Mouse (Mus musculus): ENCODE results near the gene Ltbr.

The Ltbr gene

DNA sequence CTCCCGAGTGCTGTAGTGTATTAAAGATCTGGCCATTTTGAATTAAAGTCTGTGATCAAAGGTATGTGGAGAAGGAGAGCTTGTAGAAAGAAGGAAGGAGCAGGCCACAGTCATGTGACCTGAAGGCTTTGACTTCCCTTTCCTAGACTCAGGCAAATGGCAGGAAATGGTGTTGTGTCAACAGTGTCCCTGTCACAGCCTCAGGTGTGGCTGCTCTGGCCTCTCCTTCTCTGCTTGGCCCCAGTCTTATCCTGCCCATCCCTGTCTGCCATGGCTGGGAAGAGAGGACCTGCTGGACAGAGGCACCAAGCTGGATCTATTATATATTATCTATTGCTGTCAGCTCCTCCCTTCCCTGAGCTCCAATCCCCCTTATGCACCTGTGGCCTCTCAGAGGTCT is 31.9 kb upstream of the Ltbr start:
- in situ Hi-C loops (cut with MboI), result no loop called here

DNA sequence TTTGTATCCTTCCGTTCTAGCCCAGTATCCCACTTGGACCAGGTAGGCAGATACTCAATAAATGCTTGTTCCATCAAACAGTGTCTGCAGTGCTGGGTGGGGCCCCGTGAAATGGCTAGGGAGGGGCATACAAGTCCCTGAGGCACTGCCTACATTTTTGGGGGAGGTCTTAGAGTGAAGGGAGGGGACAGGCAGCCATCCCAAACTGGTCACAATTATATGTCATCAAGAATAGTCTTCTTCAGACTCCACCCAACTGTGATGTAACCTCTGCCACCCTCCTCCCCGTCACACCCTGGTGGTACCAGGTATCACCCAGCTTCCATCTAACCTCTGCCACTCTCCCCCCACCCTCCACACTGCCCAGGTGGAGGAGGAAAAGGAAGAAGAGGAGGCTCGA is 31.2 kb upstream of the Ltbr start:
- in situ Hi-C loops (cut with MboI), result no loop called here

DNA sequence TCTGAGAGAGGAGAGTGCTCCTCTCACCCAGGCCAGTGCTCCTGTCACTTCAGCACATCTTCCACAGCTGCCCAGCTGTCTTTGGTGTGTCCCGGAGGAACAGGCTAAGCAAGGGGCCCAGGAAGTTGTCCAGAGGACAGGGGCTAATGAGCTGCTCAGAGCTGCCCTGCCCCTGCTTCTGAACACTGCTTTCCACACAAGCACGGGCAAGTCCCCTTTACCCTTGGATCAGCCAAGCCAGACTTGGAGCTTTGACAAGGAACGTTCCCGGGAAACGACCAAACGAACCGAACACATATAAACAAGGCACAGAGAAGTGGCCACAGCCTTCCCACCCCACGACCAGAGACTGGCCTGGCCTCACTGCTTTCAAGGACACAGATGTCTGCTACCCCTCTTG is 30.4 kb upstream of the Ltbr start:
- in situ Hi-C loops (cut with MboI), result no loop called here

DNA sequence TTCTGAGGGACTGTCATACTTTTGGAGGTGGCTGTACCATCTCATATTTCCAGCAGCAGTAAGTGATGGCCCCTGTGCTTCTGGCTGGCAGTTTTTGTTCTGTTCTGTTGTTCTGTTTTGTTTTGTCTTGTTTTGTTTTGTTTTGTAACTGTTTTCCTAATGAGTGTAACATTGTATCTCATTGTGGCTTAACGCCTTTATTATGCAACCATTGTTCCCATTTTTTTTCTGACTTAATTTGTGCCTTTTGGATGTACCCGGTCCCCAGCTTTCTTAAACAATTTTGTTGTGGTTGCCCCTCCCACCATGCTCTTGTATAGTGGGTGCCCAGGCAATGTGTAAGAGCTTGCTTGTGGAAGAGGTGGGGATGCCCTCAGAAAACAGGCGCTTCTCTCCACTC is 28.5 kb upstream of the Ltbr start:
- in situ Hi-C loops (cut with MboI), result no loop called here

DNA sequence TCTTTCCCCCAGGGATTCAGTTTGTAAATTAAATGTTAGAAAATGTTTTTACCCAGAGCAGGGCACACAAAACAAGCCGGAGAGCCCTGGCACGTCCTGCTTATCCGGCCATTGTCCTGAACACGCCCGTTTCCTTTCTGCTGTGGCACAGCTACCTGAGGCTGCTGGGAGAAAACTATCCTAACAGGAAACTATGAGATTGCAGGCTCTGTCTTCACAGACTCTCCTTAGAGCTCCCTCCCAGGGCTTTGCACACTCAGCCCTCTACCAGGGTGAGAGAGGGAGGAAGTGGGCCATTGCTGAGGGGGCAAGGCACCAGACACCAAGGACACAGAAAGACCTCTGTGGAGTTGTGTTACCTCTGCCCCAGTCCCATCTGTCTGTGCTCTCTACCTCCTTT is 26.6 kb upstream of the Ltbr start:
- in situ Hi-C loops (cut with MboI), result no loop called here

DNA sequence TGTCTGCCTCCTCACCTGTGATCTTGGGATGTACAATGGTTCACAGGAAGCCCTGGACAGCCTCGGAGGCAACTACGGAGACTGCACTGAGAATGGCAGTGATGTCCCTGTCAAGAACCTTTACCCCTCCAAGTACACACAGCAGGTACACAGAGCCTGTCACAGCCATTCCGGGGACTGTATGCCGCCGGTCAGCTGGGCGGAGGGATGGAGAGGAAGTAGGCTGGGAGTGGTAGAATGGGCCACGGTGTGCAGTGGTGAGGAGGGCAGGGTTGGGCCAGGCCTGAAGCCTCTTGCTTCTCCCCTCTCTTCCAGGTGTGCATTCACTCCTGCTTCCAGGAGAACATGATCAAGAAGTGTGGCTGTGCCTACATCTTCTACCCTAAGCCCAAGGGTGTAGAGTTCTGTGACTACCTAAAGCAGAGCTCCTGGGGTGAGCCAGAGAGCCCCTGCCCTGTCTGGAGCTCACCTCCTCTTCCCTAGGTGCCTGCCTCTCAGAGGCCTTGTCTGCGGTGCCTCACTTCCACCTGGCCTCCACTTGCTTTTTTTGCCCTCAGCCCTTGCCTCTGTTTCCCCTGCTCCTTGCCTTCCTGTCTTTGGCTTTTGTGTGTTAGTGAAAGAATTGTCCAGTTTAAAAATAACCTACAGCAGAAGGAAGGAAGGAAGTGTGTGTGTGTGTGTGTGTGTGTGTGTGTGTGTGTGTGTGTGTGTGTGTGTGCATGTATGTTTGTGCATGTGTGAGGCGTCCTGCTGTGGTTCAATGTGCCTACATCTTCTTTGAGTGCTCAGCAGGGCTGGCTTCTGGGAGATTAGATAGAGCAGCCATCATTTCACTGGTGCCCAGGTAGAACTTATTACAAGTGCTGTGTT is 25.3 kb upstream of the Ltbr start:
- in situ Hi-C loops (cut with MboI), result no loop called here

DNA sequence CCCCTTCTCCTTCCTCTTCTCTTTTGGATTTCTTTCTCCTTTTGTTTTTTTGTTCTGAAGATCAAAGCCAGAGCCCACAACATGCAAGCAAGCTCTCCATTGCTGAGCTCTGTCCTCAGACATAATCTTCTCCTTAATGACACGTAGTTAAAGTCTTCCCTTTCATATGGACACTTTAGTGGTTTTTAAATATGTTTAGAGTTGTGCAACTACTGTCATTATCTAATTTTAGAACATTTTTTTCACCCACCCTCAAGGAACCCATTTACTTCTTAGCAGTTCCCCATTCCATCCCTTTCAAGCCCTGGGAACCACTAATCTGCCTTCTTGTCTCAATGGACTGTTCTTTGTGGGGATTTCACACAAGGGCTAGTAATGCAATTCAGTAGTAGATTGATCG is 20.7 kb upstream of the Ltbr start:
- in situ Hi-C loops (cut with MboI), result no loop called here

DNA sequence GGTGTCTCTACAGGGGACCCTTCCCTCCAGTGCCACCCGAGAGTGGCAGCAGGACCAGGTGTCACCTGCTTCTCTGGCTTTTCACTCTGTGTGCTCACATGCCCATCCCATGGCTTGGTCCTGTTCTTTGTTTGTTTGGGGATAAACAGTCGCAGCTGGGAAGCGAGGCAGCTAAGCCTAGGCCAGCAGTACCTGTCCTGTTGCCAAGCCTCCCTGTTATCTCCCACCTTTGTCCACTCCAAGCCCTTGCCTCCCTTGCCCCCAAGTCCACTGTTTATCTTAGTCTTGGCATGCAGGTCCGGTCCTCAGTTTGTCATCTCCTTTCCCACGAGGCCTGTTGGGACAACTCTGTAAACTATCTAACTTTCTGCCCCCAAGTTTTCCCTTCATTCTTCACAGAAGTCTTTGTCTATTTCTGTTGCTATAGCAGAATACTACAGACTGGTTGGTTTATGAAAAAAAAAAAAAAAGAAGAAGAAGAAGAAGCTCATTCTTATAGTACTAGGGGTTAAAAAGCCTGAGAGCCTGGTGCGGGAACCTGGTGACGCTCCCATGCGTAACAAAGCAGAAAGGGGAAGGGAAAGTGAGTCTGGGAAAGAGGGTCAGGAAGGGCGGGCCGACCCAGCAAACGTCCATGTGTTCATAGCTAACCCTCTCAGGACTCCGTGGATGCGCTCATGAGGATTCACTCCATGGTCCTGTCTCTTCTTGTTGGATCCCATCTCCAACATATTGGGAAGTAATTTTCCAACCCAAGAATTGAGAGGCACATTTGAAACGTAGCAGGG is 19.6 kb upstream of the Ltbr start:
- in situ Hi-C loops (cut with MboI), result no loop called here

DNA sequence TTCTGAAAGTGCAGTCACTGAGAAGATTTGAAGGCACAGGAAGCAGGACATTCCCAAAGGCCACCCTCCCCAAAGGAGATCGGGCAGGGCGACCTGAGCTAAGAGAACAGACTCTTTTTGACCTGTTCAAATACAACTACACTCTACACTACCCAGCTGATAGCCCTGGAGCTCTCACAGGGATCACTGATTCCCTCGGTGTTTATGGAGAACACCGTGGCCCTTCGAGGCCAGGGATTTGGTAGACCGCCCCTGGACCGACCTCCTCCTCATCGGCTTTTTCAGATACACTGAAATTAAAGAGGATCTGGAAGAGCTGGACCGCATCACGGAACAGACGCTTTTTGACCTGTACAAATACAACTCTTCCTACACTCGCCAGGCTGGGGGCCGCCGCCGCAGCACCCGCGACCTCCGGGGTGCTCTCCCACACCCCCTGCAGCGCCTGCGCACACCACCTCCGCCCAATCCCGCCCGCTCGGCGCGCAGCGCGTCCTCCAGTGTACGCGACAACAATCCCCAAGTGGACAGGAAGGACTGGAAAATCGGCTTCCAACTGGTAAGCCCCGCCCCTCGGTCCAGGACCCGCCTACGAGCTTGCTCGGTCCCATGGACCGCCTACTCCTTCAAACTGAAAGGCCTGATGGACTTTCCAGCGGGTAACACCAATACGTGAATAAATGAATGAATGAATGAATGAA is 17.1 kb upstream of the Ltbr start:
- in situ Hi-C loops (cut with MboI), result no loop called here

DNA sequence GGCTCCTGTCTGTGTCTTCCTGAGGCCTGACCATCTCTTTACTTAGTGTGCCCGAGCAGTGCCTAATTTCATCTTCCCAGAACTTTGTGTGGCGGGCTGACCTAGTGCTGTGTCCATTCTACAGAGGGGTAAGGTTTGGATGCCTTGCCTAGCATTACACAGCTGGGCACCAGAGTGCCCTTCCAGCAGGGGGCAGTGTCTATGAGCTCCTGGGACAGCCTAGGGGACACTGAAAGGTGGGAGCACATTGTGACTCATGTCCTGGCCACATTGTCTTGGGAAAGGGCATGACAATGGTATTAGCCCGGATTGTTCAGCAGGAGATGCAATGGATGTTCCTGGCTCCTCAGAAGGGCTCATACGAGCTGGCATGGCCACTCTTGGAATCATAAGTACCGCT is 14.6 kb upstream of the Ltbr start:
- in situ Hi-C loops (cut with MboI), result no loop called here

DNA sequence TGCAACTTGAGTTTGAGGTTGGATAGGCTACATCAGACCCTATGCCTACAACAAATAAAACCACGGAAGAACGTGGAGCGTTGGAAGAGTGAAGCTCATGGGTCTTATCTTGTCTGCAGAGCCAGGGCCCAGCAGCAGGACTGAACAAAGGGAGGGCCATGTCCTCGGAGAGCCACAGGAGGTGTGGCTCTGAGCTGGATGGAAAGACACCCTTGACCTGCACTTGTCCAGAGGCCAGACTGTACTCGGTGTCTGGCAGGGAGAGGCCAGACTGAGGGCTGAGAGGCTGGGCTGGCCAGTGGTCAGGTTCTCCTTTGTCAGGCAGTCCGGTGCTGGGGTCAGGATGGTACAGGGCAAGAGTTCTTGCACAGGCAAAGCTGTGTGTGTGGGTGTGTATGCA is 11.7 kb upstream of the Ltbr start:
- in situ Hi-C loops (cut with MboI), result no loop called here

DNA sequence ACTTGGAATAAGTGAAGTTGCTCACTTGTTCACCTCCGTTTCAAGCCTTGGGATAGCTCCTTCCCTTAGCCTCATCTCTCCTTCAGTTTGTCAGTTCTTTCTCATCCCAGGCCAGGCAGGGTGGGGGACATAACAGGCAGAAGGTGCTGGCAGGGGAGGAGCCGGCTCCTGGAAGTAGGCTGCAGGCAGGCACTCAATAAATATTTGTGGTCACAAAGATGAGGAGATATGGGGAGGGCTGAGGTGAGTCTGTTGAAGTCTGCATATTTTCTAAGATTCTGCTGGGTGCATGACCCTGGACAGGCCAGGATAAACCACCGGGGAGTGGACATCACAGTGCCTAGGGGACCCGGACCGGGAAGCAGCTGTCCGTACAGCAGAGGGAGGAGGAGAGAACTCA is 9.9 kb upstream of the Ltbr start:
- in situ Hi-C loops (cut with MboI), result no loop called here

DNA sequence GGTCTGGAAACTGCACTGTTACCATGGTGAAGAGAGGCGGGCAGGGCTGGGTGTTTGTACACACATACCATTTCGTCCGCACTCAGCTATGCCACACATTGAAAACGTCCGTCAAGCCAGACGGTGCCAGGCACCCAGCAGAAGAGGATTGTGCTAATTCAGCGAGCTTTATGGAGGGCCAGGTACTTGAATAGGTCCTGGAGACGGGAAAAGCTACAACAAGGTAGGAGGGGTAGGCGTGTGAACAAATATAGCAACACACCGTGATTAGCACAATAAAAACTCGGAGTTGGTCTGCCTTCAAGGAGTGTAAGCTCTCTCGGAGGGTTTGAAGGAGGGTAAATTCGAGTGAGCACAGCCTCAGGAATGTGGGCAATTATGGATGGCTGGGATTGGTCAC is 9.1 kb upstream of the Ltbr start:
- in situ Hi-C loops (cut with MboI), result no loop called here

DNA sequence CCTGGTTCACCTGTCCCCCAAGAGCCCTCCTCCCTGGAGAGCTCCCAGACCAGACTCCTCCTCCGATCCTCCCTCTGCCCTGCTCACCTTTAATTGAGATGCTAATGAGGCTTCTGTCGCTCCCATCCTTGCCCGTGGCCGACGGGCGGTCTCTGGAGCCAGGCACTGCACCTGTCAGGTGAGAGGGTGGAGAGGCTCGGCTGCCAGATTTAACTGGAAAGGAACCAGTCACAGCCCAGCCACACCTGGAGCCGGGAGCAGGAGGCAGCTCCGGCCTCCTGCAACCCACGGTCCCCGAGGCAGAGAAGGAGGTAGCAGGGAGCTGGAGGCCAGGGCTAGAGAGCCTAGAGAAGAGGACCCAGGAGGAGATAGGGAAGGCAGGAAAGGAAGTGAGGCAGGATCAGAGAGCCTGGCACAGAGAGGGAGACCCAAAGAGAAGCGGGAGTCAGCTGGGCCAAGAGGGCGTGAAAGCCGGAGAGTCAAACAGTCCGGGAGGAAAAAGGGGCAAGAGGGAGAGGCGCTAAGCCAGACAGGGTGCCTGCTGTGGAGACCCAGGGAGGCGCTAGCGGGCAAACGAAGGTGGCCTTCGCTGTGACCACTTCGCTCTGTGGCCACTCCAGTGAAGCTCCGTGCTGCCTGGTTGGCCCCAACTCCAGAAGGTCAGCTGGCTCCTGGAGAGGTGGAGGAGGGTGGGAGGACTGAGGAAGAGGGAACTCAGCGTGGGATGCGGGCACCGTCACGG is 7.6 kb upstream of the Ltbr start:
- in situ Hi-C loops (cut with MboI), result no loop called here

DNA sequence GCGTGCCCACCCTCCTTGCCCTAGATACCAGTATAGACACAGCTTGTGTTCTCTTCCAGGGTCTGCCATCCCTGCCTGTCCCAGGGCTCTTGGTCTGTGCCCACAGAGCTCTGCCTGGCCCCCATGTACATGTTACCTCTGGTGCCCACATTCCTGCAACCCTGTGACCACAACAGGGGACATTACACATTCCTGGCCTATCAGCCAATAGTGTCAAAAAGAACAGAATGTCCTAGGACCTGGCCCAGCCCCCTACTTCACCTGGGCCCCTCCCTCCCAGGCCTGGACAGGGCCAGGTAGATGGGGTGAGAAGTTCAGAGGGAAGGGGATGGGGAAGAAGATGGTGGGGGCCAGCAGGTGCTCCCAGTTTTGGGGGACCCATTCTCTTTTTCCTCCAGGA is 6.6 kb upstream of the Ltbr start, which contains the start of gene Scnn1a:
Scnn1a (plus strand) TSS at position 337 of the 400 bp plus-strand sequence.
- in situ Hi-C loops (cut with MboI), result no loop called here

DNA sequence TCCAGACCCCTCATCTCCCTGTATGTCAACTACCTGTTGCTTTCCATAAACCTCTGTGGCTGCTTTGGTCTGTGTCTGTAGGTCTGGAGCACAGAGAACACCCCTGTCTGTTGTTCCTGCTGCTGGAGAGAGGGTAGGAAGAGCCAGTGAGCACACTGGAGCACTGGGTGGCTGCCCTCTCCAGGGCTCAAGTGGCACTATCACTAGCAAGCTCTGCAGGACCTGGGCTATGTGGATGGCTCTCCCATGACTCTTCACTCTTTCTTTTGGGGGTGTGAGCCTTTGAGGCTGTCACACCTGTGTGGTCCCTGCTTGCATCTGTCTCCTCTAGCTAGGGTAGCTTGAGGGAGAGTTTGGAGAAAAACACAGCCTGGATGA is 6.2 kb upstream of the Ltbr start:
- in situ Hi-C loops (cut with MboI), result no loop called here

DNA sequence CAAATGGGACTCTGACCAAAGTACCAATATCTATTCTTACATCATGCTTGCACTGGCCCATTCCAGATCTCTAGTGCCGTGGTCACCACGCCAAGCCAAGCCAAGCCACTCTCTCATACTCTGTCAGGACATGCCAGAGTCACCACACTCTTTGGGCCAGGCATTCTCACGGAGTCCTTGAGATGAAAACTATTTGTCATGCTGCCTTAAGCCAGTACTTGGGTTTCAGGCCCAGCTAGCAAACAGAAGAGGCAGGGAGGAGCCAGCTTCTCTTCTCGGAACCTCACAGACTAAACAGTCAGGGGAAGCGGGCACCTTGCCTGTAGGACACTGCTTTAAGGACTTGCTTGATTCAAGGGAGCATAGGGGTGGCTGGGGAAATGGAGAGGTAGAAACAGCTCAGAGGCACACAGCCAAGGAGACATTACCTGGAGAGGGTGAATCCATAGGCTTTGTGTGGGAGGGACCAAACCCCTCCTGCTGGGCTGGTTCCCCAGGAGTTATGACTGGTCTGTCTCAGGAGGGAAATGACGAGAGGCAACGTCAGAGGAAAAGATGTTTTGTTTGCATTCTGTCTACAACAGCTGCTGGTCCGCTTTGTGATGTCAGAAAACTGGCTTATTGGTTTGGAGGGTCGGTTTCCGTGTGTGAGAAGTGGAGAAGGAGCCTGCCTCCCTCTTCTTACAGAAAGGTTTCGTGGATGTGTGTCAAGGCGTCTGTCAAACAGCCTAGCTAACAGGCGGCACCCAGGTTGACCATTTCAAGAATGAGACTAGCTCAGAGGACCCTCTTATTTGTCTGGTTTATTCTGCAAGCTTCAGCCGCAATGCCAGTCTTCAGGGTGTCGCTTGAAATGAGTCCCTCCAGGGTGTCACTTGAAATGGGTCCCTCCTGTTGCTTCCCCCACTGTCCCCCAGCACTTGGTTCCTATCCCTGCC is 5.6 kb upstream of the Ltbr start:
- in situ Hi-C loops (cut with MboI), result no loop called here

DNA sequence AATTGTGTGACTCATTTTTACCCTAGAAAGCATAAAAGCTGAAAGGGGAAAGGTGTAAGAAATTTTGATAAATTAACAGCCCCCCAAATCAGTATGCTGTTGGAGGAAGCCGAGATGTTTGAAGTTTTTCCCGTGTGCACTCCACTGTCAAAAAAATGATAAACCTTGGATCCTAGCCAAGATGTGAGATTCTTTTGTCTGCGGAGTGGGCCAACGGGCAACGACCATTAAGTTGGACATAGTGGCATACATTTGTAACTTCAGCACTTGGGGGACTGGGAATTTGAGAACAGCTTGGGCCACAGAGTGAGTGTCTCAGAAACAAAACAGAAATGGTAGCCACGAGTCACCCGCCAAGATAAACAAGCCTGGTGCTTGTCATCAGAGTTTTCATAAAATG is 3.4 kb upstream of the Ltbr start:
- in situ Hi-C loops (cut with MboI), result no loop called here

DNA sequence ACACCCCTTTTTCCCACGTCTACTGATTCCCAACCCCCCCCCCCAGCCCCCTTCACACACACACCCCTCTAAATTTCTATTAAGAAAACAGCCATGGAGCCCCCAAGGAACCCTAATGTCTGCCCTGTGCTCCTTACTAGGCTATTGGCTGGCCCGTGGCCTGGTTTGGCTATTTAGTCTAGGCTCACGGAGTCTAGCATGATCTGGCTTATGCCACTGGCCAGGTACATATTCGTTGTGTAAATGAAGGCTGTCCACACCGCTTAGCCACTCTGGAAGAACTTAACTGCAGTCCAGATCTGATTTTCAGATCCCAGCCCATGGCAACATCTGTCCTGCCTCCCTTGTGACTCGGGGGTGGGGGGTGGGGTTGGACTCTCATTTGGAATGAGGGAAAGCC is 1.1 kb upstream of the Ltbr start:
- in situ Hi-C loops (cut with MboI), result no loop called here

DNA sequence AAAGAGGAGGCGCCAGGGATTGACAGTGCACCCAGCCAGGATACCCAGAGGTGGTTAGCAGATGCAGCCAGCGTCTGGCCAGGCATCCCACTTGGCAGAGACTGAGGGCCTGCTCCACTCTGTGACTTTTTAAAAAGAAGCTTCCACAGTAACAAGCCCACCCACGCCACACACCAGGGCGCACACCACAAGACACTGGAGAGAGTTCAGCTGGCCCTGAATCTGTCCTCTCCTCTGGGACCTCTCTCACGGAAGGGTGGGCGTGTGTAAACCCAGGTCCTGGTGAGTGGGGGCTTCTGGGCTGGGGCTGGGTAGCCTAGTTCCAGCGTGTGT is 512 bp upstream of the Ltbr start:
- in situ Hi-C loops (cut with MboI), result no loop called here
